Mouse (Mus musculus): Measurements from ENCODE around the gene Lcn12.
A peak's percentile ranks its signal among the peaks of the same experiment; 100 is the strongest.

Lcn12 gene

DNA sequence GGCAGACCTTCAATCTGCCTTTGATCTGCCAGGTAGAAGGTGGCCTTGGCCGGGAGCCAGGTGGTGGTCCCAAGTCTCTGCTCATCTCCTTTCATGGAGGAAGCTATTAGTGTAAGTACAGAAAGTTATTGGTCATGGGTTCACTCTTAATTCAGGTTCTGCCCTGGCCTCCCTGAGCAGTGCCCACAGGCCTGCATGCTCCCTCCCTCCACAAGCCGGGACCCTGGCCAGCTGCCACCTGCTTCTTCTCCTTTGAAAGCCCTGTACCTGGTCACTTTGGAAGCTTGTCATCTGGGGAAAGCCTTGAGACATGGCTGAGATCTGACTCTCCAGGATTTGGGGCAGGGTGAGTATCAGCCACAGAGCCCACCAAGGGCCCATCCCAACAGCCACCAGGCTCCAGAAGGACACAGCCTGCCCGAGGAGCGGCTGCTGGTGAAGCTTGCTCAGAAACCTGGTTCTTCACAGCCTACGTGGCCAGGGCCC, at the start of gene Lcn12:
Lcn12 (minus strand) TSS at position 436 of the 486 bp plus-strand sequence.
- no peak for DNase-seq (ENCODE audit: low read depth)

DNA sequence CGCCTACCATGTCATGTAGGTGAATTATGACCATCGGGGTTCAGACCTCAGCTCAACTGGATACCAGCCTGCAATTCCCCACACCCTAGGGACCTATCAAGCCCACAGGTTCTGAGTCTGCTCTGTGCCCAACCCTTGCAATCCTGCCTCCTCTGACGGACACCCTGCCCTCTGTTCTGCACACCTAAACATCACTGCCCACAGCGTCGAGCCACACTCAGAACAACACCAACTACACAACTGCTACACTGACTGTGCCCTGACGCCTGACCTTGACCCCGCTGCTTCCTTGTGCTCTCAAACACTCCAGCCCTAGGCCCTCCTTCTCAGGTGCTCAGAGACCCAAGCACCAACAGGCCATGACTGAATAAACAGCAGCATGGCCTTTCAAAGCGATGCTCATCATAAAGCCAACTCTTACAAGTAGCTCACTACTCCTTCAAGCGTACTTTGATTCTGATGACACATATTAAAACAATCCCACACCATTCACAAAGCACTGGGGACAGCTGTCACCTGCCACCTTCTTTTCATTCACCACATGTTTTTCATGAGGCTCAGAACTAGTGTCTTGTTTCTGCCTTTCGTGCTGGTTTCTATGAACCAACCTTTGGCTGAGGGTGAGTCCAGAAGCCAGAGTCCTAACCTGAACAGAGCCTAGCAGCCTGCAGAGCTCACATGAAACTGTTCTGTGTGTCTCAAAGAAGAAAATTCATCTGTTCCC, 48.1 kb upstream of the Lcn12 start:
- no peak for DNase-seq (ENCODE audit: low read depth)

DNA sequence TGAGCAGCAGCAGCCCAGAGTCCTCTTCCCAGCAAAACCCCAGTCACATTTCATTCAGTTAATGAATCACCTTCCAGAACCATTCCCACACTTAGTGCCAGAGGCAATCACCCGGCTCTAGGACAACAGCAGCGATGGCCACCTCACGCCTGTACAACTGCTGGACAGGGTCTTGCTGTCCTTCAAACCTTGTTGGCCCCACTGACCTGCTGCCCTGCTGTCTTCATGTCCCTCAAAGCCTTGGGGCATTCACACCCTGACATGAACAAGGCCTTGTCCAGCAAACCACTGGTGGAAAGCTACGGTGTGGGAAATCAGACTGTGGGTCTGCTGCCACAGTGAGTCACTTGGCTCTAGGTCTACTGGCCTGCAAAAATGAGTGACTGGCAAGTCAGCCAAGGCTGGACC, 46.8 kb upstream of the Lcn12 start:
- DNase-seq (ENCODE audit: low read depth), result no peak

DNA sequence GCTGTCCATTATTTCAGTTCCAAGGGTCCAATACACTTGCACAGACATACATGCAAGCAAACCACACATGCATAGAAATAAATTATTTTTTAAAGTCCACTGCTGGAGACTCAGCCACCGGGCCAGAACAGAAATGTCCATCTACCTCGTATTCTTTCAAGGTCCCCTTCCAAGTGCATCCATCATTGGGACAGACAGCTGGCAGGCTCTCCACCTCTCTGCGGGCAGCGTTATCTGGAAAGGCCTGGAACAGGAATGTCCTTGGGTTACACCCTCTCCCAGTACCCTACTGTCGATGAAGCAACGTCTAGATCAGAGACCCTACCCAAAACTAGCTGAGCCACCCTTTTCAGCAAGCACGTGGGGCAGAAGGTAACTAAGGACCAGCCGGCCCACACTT, 42.8 kb upstream of the Lcn12 start:
- DNase-seq (ENCODE audit: low read depth), result no peak

DNA sequence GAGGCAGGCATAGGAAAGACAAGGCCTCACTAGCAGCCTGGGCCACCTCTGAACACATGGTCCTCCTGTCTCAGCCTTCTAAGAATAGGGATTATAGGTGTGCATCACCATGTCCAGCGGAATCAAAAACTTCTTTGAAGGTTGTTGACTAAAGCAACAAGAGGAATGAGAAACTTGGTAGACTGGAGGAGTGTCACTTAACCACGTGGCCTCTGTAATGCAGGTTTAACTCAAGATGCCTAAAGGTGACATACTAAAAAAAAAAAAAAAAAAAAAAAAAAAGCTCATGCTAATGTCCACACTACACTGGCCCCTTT, 41.1 kb upstream of the Lcn12 start:
- DNase-seq (ENCODE audit: low read depth), result no peak

DNA sequence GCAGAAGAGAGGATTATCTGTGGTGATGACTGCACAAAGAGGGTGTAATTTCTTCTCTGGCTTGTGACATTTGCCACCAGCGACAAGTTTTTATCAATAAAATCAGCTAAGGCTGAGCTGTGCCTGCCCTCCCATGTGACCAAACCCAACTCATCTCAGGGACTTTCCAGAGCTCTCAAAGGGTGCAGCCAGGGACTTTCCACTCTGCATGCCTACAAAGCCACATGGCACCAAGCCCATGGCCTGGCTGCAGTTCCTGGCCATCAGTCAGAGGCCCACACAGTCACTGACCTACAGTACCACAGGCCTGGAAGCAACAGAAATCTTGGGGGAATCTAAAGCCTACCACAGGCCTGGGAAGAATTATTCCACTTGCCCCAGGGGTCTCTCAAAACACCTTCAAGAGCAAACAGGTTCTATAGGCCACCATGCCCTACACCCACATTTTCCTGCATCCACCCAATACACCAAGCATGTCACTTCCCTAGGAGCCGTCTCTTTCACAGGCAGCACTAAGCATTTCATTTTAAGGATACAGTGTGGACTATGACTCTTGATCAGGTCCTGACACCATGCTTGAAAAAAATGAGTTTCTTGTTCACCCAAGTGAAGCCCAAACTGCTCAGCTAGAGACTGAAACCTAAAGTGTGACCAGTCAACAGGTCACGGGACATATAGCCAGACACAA, 40.6 kb upstream of the Lcn12 start:
- no peak for DNase-seq (ENCODE audit: low read depth)

DNA sequence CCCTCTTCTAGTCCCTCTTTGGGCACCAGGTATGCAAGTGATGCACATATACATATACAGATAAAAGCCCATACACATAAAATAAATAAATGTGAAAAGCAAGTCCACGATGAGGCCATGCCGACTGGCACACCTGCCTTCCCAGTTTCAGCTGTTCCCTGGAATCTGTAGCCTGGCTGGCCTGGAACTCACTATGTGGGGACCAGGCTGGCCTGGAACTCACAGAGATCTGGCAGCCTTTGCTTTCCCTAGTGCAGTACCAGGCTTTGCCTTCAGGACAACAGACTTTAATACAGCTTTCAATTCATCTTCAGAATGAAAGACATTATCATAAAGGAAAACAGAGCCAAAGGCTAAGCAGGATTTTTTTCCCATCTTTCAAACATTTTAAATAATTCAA, 40.0 kb upstream of the Lcn12 start:
- no peak for DNase-seq (ENCODE audit: low read depth)

DNA sequence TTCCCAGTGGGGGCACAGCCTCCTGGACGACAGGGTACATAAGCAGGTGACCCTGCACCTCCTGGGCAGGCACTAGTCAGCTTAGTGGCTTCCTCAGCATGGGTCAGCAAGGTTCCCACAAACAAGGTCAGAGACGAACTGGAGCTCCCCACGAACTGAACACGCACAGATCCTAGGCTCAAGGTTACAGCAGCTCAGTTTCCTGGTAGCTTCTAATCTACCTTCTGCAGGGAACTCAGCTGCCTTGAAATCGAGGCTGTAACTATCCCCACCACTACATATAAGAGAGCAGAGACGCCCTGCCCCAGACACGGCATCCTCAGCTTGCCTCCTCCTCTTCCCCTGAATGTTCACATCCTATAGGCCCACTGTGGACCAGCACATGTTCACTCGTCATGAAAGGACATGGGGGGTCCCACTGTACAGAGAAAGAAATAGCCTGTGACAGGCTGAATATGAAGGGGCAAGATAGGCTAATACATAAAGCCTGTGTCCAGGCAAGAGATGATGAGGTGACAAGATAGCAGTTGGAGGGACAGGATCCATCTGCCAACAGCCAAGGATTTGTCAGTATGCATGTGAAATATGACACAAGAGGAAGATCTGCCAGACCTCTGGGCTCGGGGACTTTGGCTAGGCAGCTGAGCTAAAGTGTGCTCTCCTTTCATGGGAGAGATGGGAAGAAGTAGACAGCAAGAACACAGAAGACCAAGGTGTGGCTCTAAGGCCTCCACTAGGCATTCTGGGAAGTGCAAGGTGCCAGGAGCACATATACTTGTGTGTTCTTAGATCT, 33.0 kb upstream of the Lcn12 start:
- DNase-seq (ENCODE audit: low read depth), result no peak

DNA sequence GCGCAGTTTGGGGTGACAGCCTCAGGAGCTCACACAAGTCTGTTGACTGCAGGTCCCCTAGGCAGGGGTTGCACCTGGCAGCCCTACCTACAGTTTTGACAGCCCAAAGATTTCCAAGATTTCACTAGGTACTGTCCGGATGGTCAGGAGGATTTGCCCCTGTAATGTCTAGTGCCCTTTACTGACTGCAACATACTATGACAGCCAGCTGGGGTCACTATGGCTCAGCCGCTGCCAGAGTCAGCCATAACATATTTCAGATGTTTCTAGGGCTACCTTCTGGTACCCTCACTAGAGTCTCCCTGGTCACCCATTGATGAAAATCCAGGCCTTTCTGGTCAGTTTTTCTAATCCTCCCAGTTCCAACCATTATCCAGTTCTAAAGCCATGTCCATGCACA, 16.2 kb upstream of the Lcn12 start:
- DNase-seq (ENCODE audit: low read depth), result no peak

DNA sequence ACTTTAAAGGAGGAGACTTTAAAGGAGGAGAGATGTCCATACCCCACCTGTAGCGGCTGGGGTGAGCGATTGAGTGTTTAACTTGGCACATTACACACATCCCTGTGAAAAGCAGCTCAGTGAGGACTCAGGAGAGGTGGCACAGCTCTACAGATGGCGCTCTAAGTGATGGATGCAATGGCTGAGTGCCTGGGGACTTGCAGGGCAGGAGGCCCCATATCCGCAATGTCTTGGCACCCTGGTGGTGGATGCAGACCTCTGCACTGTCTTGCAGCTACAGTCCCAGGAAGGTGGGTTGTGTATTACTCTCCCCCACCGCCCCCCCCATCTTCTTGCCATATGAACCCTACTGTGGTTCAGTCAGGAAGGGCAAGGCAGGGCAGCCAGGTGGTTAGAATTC, 13.3 kb upstream of the Lcn12 start:
- DNase-seq (ENCODE audit: low read depth), result peak; percentile 31

DNA sequence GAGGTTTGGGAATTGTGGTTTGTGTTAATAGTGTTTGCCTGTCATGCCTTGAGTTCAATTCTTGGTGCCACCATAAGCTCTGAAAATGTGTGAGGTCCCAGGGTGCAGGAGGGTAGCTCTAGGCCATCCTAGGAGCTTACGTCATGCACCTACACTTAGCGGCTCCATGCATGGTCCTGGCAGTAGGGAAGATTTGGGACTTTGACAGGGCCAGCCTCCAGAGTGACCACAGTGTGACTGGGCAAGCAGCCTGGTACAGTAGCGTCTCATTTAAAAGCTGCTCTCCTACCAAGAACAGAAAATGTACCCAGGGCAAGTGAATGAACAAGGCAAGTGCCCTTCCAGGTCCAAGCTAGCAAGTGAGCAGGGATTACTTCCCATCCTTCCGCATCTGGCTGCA, 12.1 kb upstream of the Lcn12 start:
- DNase-seq (ENCODE audit: low read depth), result no peak

DNA sequence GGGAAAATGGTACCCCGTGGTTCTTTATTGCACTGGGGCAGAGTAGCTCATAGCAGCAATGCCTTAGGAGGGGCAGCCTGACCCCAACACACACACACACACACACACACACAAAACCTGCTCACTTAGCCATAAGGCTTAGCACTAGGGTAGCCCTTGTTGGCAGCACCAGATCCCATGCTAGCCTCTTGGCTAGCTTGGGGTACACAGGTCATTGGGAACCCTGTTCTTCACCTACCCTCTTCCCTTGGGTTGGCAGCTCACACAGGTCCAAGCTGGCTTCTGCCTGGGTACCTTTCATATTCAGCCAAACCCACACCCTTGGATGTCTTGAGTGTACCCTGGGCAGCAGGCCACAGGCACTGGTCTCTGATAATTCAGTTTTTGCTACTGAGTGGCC, 11.3 kb upstream of the Lcn12 start:
- no peak for DNase-seq (ENCODE audit: low read depth)

DNA sequence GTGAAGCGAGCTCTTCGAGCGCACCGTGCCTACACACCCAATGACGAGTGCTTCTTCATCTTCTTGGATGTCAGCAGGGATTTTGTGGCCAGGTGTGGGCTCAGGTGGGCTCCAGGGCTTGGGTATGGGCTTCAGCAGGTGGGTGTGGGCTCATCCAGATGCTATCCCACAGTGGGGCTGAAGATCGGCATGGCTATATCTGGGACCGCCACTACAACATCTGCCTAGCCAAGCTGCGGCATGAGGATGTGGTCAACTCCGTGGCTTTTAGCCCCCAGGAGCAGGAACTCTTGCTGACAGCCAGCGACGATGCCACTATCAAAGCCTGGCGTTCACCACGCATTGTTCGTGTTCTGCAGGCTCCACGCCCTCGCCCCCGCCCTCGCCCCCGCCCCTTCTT, 10.8 kb upstream of the Lcn12 start:
- DNase-seq (ENCODE audit: low read depth), result no peak

DNA sequence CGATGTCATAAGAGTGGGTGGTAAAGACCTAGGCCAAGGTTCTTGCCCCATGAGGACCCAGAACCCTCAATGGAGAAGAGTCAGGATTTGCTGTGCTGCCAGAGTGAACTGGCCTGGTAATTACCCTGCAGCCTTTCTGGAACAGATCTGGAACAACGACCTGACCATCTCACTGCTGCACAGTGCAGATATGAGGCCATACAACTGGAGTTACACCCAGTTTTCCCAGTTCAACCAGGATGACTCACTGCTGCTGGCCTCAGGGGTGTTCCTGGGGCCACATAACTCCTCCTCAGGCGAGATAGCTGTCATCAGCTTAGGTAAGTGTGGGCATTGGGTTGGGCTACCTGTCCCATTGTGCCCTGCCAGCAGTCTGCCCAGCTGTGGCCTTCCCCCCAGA, 9.0 kb upstream of the Lcn12 start:
- peak; percentile 36 for DNase-seq (ENCODE audit: low read depth)

DNA sequence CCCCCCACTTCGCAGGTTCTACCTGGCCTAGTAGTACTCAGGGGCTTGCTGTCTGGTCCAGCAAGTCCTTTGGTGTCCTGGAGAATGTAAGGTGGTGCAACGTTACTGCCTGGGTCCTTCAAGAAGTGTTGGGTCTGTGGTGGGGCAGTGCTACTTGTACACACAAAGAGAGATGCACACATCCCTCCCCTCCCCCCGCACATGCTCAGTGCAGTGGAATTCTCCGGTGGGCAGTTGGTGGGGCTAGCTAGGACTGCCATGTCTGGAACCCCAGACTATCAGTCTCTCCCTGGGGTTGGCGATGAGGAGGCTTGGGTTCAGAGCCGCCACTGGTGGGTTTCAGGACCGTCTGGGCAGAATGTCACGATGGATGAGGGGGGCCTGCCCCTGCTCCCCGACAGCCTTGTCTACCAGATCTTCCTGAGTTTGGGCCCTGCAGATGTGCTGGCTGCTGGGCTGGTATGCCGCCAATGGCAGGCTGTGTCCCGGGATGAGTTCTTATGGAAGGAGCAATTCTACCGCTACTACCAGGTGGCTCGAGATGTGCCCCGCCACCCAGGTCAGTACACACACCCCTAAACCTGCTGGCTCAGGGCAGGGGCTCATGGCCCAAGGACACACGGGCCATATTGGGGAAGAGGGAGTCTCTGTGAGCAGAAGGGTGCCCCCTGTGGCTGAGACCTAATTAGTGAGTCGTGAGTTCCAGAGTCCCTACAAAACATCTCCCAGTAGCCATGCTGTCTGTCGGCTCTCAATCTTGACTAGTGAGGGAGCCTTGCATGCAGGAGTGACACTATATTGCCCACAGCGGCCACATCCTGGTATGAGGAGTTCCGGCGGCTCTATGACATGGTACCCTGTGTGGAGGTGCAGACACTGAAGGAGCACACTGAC, 8.1 kb upstream of the Lcn12 start, which contains the start of gene C8g:
C8g (minus strand) TSS at position 127 of the 894 bp plus-strand sequence.
- DNase-seq (ENCODE audit: low read depth), result no peak

DNA sequence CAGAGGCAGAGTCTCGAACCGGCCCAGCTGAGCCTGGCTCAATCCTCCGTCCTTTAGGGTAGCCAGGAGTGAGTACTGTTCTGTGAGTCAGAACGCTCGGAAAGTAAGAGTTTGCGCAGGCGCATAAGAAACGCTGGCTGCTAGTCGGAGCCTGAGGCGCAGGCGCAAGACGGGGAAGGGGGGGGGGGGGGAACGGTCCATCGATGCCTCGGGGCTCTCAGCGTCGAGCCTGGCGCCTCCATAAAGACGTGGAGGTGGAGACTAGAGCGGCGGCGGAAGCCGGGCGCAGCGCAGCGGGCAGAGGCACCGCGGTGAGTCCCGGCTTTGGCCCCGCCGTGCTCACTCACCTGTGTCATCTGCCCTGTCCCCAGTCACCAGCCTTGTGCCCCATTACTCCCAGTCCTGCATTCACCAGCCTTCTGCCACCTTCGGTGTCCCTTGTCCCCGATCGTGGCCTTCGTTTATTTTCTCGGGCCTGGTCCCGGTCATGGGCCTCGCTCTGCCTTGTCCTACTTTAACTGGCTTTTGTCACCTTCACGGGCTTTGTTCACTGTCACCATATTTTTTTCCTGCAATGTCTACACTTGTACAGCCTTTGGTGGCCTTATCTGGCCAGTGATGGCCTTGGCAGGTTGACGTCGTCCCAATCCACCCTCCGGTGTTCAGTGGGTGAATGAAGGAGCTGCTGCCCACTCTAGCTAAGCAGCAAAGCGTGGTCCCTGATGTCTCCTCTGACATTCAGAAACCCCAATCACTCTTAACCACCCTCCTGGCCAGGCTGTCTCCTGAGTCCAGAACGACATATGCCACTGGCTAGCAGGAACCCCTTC, 7.1 kb upstream of the Lcn12 start, which contains the start of gene Fbxw5:
Fbxw5 (plus strand) TSS at position 175 of the 830 bp plus-strand sequence.
- DNase-seq (ENCODE audit: low read depth), result peak; percentile 91

DNA sequence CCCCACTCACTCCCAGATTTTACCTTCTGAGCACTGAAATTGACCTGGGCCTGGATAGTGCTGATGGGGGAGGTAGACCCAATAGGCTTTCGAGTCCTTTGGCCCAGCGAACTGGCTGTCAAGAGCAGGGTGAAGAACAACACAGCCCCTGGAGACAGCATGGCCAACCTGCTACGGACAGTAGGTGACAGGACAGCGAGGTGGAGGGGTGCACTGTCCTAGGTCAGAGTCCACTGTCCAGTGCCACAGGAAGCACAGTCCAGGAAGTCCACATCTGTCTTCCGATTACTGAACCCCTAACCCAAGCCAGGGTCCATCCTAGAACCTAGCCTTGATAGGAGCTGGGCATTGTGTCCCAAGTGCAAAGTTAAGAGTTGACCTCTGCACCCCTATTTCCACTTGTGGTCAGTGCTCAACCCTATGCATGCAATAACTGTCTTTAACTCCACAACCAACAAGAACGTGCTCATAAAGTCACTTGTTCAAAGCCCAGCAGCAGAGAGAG, 6.4 kb upstream of the Lcn12 start:
- DNase-seq (ENCODE audit: low read depth), result no peak

DNA sequence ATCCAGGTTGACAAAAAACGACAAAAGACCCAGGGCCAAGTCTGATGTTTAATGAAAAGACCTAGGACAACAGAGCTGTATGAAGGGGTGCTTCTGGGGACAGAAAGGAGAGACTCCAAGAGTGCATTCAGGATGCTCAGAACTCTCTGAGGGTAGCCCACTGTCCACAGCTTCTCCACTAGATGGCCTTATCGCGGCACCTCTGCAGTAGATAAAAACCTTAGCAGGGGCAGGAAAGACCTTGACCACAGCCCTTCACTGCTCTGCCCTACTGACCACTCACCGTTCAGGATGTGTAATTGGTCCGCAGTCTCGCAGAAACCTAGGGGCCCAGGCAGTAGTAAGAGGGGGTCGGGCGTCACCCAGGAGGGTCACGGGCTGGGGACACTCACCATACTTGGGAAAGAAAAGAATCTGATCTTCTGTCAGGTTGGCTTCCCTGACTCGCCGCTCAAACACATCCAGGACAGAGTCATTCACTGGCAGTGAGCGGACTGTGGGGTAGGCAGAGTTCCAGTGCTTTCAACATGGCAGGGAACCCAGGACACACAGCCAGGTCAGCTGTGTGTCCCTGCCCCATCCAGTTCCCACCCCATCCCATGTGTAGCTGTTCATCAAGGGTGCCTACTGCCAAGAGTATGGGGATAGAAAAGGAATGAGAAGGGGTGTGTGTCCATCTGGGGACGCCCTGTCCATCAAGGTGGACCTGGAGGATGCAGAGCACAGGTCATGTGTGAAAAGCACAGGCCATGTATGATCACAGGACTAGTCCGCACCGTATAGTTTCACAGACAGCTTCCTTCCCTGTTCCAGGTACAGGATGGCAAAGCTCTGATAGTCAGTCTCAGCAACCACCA, 5.1 kb upstream of the Lcn12 start:
- DNase-seq (ENCODE audit: low read depth), result no peak

DNA sequence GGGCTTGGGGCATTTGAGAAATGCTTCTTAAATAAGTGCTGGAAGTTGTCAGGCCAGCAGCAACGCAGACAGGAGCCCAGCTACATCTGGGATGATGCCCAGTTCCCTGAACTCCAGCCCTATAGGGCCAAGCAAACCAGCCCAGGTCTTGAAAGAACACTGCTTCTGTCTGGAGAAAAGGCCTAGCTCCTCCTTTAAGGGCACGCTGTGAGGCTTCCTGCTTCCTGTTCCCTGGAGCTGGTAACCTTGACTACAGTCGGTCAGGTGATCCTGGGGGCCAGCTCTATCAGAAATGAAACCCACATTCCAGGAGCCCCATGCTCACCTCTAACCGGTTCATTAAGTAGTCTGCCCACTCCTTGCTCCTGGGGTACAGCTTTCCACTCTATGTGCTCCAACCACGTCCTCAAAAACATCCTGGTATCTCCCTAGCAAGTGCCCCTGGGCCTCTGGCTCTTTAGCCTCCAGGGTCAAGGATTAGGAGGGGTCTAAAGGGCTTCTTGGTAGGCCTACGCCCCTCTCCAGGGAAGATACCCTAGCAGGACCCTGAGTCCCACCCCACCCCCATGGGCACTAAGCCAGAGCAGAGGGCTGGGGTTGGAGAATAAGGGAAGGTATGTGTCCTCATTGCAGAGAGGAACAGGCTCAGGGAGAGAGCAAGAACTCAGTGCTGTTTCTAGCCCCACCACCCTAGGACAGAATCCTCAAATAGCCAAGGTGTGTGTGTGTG, 4.3 kb upstream of the Lcn12 start:
- no peak for DNase-seq (ENCODE audit: low read depth)

Measured in c-Kit-positive CD71-negative TER-119-negative erythroid progenitor cells, embryonic 14.5 days (primary cell).